Mouse (Mus musculus) gastrocnemius, postnatal 14 days (tissue): ENCODE data around the gene Notch3. TPM values are rescaled to one million over a fixed set of nuclear protein-coding genes. Genes with fewer than 3 reads are reported as not detected.
A peak's percentile ranks its signal among the peaks of the same experiment; 100 is the strongest.
"Not testable (repeated sequence)": the region's sequence is repeated elsewhere in the genome, so short reads cannot be mapped to it uniquely, and the experiment has no call there.

Experiments
- DNase-seq: peaks from one replicate; pipeline ENCODE4 v3.0.0; 2021; ENCODE audit warnings: mixed read lengths
- intact Hi-C: fragments of 180-260 bp; cut with DNase I; formaldehyde crosslinking; loops from one replicate; pipeline ENCODE4 v1.15.1; 2025; ENCODE audit warnings: low total_unique reads
- total RNA-seq, 2 experiments: library from RNA; stranded (reverse); gene quantifications; 2 replicates each; pipeline ENCODE4 v1.2.3; 2021

Notch3 gene
- total RNA-seq, 2 experiments from 2014 or later: 28.5 to 34.6 TPM

GRCm38 (mm10) chr17:32107877-32108276, 58.8 kb downstream of the Notch3 start:
- intact Hi-C loops: no loop called here
- no peak for DNase-seq

- no peak for DNase-seq
- intact Hi-C loops: no loop called here
Observed at GRCm38 (mm10) chr17:32106358-32106757, 60.3 kb downstream of the Notch3 start.

GRCm38 (mm10) chr17:32103054-32103453, 63.6 kb downstream of the Notch3 start:
- intact Hi-C loops: no loop called here
- no peak for DNase-seq

- peak; percentile 66 for DNase-seq
- intact Hi-C loops: no loop called here
Observed at GRCm38 (mm10) chr17:32099943-32100586, 66.6 kb downstream of the Notch3 start.

GRCm38 (mm10) chr17:32099574-32099942, 67.1 kb downstream of the Notch3 start:
- intact Hi-C loops: no loop called here
- no peak for DNase-seq

GRCm38 (mm10) chr17:32098905-32099304, 67.7 kb downstream of the Notch3 start:
- DNase-seq, intact Hi-C loops: not testable (repeated sequence)

- intact Hi-C loops: no loop called here
- DNase-seq: no peak
Observed at GRCm38 (mm10) chr17:32097676-32098075, 69.0 kb downstream of the Notch3 start.

GRCm38 (mm10) chr17:32092895-32093294, 73.8 kb downstream of the Notch3 start:
- intact Hi-C loops: no loop called here
- DNase-seq: no peak

- intact Hi-C loops: no loop called here
- no peak for DNase-seq
Observed at GRCm38 (mm10) chr17:32092241-32092619, 74.4 kb downstream of the Notch3 start.

GRCm38 (mm10) chr17:32091364-32092240, 75.0 kb downstream of the Notch3 start:
- intact Hi-C loops: not testable (repeated sequence)
- peak; percentile 80 for DNase-seq

GRCm38 (mm10) chr17:32091032-32091363, 75.7 kb downstream of the Notch3 start:
- DNase-seq: no peak
- intact Hi-C loops: no loop called here

- intact Hi-C loops: no loop called here
- no peak for DNase-seq
Observed at GRCm38 (mm10) chr17:32087069-32087468, 79.6 kb downstream of the Notch3 start.

GRCm38 (mm10) chr17:32083351-32083750, 83.3 kb downstream of the Notch3 start:
- no peak for DNase-seq
- intact Hi-C loops: no loop called here

- DNase-seq: peak; percentile 50
- intact Hi-C loops: loop anchor here (5.0 kb wide), 1 partner anchor 132 kb away; no protein-coding TSS in a partner anchor
Observed at GRCm38 (mm10) chr17:32075164-32075563, 91.5 kb downstream of the Notch3 start.

GRCm38 (mm10) chr17:32074658-32075057, 92.0 kb downstream of the Notch3 start:
- intact Hi-C loops: loop anchor here (5.0 kb wide), 2 partner anchors 42 to 133 kb away; no protein-coding TSS in a partner anchor
- no peak for DNase-seq

- DNase-seq: peak; percentile 83
Observed at GRCm38 (mm10) chr17:32073359-32073758, 93.3 kb downstream of the Notch3 start.

More at GRCm38 (mm10) chr17:32073359-32073758, 93.3 kb downstream of the Notch3 start:
- intact Hi-C loops: loop anchor here (5.0 kb wide), 1 partner anchor 41 kb away; no protein-coding TSS in a partner anchor

Other genes with a start within 250 kb of the Notch3 start
- gene Rrp1b, start 130.8 kb downstream of the Notch3 start, total RNA-seq: 10 to 100 TPM in 1 of 2 experiments, 1 to 10 TPM in 1; 9.3 to 12.8 TPM
- gene Hsf2bp, start 130.5 kb downstream of the Notch3 start, total RNA-seq: 1 to 10 TPM; 1.4 to 1.6 TPM
- under 1 TPM in 1 of 2 experiments, not detected in 1; 0.18 TPM for gene Ephx3, start 22.7 kb upstream of the Notch3 start, total RNA-seq
- gene Brd4, start 117.9 kb upstream of the Notch3 start, total RNA-seq: 10 to 100 TPM; 47.0 to 47.7 TPM
- 10 to 100 TPM; 29.3 to 30.5 TPM for gene Akap8, start 154.4 kb upstream of the Notch3 start, total RNA-seq
- 10 to 100 TPM; 20.8 to 28.0 TPM for gene Akap8l, start 183.8 kb upstream of the Notch3 start, total RNA-seq
- 10 to 100 TPM; 14.3 to 15.3 TPM for gene Wiz, start 222.6 kb upstream of the Notch3 start, total RNA-seq
- gene Rasal3, start 236.7 kb upstream of the Notch3 start, total RNA-seq: under 1 TPM in 1 of 2 experiments, not detected in 1; 0.14 TPM